Mouse (Mus musculus) T-helper 1 cell (primary cell): ENCODE results near the gene AC140267.1.

Experiments
- in situ Hi-C: fragments of 300-600 bp; cut with MboI, MseI; formaldehyde crosslinking; loops from one replicate; pipeline ENCODE4 v1.15.1; 2025; ENCODE audit warnings: high pct_unique_total_duplicates

Gene AC140267.1

DNA sequence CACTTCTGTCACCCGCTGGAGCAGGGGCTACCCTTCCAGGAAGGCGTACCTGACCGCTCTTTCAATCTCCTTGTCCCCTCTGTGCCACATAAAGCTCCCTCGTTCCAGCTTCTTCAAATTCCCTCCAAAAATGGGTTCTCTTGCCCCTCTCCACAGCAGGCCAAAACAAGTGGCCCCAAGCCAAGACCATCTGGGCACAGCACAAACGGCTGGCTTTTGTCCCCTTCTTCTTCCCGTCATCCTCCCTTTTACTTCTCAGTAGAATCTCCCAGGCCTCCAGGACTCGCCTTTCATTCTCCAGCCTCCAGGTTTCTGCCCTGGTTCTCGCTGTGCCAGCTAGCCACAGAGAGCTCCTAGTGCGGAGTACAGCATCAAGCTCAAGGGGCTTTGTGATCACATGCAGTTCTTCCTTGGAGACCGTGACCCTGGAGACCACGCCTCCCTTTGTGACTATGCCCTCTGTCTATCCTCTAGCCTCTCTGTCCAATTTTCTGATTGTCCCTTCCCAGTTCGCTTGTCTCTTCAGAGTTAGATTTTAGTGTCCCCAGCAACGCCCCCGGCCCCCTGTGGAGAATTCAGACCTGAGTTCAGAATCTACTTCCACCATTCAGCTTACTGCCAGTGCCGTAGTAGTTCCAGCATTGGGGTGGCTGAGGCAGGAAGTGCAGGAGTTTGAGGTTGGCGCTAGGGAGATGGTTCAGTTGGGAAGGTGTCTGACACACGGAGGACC lies 7.4 kb upstream of the AC140267.1 start:
- in situ Hi-C loops = loop anchor here (25.0 kb wide), 1 partner anchor 1184 kb away; the partner anchor contains the start of genes Dnajb7, St13 and Xpnpep3

DNA sequence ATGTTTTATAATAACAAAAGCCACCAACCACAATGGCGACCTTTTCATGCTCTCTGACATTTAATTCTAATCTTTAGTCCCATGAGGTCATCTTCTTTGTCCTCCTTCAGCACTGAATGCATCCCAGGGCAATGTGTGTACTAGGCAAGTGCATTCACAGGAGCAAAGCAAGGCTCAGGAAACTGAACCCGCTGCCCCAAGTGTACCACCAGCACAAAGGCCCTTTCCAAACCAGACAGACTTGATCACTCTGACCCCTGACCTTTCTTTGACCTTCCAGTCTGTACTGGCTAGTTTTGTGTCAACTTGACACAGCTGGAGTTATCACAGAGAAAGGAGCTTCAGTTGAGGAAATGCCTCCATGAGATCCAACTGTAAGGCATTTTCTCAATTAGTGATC lies 3.3 kb upstream of the AC140267.1 start:
- in situ Hi-C loops = loop anchor here (5.0 to 25.0 kb wide), 2 partner anchors 80 to 1180 kb away; partner anchors contain the start of genes Dnajb7, St13 and Xpnpep3

DNA sequence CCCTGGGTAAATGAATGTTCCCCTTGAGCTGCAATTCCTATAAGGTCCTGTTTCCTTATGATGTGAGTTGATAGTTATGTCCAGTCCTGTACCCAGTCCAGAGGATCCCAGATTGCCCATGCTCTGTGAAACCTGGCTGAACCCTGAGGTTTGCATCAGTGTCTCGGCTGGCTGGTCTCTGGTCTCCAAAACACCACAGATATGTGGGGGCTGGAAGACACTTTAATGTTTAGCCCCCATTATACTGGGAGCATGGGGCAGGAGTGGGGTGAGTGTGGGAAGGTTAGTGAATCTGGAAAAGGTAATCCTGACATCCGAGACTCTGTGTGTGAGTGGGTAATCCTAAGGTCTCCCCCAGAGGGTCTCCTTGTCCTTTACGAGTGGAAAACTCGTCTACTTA lies 2.6 kb upstream of the AC140267.1 start:
- in situ Hi-C loops = loop anchor here (5.0 to 25.0 kb wide), 2 partner anchors 81 to 1179 kb away; partner anchors contain the start of genes Dnajb7, St13 and Xpnpep3

DNA sequence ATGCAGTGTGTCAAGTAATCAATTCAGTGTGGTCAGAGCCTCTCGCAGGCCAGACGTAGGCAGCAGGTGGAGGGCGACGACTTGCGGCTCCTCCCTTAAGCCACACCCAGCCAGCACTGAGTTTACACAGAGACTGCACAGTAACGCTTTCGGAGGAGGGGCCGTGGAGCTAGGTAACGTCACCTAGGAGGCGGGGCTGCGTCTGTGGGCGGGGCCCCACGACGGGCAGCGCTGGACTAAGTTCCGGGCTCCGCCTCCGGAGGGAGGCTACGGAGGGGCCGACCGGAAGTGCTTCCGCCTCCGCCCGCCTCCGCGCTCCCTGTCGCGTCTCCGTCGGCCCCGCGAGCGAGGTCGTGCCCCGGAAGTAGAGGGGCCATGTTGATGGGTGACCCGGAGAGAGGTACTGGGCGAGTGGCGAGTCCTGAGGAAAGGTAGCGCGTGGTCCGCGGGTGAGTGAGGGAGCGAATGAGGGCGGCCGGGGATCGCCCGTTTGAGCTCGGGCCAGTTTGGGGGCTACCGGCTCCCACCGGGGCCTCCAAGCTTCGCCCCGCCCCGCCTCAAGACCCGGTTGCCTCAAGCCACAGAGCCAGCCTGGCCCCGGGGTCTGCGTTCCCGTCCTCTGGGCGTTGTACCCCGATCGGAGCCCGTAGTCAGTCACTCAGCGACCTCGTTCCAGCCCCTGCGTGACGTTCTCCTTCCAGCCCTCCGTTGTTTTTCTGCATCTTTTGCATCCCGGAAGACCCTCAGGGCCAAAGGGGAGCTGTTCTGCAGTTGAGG lies 1.7 kb upstream of the AC140267.1 start, which contains the start of gene Mief1:
Gene Mief1 (plus strand): TSS at position 286 of the 777 bp plus-strand sequence.
- in situ Hi-C loops = loop anchor here (5.0 to 25.0 kb wide), 2 partner anchors 82 to 1178 kb away; partner anchors contain the start of genes Dnajb7, St13 and Xpnpep3

DNA sequence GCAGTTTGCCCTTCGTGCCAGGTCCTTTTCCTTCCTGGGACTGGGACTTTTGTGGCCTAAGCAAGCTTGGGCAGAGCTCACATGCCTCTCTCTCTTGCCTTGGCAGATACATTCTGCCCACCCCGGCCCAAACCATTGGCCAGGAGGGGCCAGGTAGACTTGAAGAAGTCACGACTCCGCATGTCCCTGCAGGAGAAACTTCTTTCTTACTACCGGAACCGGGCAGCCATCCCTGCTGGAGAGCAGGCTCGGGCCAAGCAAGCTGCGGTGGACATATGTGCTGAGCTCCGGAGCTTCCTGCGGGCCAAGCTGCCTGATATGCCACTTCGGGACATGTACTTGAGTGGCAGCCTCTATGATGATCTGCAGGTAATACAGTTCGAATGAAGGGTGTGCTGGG lies 12.5 kb downstream of the AC140267.1 start:
- in situ Hi-C loops = loop anchor here (25.0 kb wide), 1 partner anchor 1164 kb away; the partner anchor contains the start of genes Dnajb7, St13 and Xpnpep3

DNA sequence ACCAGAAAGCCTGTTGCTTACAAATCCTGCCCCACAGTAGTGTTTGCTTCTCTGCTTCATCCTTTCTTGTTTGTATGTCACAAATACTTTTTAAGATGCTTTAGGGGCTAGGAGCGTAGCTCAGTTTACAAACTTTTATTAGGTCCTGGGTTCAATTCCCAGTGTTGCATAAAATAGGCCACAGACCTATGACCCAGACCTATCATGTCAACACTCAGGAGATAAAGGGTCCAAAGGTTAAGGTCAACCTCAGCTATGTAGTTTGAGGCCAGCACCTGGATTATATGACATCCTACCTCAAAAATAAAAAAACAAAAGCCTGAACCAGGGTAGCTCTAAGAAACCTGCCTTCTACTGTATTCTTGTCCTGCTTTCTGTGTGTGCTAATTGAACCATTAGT lies 13.0 kb downstream of the AC140267.1 start:
- in situ Hi-C loops = loop anchor here (25.0 kb wide), 1 partner anchor 1164 kb away; the partner anchor contains the start of genes Dnajb7, St13 and Xpnpep3

DNA sequence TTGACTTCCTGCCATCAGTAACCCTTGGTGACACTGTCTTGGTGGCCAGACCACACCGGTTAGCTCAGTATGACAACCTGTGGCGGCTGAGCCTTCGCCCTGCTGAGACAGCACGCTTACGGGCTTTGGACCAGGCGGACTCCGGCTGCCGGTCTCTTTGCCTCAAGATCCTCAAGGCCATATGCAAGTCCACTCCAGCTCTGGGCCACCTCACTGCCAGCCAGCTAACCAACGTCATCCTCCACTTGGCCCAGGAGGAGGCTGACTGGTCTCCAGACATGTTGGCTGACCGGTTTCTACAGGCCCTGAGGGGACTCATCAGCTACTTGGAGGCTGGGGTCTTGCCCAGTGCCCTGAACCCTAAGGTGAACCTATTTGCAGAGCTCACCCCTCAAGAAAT lies 14.0 kb downstream of the AC140267.1 start:
- in situ Hi-C loops = loop anchor here (25.0 kb wide), 1 partner anchor 1163 kb away; the partner anchor contains the start of genes Dnajb7, St13 and Xpnpep3

DNA sequence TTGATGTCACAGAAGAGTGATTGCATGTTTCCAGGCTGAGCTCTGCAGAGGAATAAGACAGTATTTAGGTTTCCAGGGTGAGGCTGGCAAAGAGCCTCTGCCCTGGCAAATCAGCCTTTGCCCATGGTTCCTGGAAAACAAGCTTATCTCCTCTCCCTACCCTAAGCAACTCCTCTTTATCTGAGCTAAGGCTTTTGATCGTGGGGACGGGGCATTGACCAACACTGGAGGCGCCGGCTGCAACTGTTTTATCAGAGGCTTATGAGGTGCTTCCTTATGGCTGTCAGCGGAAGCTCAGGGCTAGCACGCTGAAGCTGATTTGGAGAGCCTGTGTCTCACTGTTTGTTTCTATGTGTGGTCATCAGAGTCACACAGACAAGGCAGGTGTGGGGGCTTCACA lies 15.0 kb downstream of the AC140267.1 start:
- in situ Hi-C loops = no loop called here

DNA sequence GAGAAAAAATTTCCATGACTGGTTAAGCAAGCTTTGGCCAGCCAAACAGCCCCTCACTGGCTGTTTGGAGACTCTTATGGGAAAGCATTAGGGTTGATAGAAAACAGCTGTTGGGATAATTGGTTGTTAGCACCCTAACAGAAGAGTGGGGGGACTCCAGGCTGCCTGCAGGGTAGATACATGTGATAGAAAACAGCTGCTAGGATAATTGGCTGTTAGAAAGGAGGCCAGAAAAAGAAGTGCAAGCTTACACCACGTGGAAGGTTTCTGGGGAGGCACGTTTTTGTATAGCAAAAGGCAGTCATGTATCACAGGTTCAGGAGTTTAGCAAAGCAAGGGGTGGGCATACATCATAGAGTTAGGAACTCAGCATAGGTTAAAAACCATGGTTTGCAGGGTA lies 17.9 kb downstream of the AC140267.1 start:
- in situ Hi-C loops = no loop called here

DNA sequence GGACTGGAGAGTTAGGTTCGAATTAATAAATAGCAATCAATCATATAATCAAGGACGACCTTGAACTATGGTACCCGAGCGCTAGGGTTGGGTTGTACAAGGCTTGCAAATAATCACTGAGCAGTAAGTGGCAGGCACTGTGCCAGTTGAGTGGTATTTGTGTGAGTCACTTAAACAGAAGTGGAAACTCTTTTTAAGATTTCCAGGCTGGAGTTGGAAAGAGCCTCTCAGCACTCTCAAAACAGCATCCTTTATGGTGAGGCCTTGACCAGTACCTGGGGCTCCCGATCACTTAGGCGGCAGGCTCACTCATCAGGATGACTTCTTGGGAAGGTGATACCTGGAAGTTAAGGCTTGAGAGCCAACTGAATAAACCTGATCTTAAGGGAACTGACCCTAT lies 18.6 kb downstream of the AC140267.1 start:
- in situ Hi-C loops = no loop called here

DNA sequence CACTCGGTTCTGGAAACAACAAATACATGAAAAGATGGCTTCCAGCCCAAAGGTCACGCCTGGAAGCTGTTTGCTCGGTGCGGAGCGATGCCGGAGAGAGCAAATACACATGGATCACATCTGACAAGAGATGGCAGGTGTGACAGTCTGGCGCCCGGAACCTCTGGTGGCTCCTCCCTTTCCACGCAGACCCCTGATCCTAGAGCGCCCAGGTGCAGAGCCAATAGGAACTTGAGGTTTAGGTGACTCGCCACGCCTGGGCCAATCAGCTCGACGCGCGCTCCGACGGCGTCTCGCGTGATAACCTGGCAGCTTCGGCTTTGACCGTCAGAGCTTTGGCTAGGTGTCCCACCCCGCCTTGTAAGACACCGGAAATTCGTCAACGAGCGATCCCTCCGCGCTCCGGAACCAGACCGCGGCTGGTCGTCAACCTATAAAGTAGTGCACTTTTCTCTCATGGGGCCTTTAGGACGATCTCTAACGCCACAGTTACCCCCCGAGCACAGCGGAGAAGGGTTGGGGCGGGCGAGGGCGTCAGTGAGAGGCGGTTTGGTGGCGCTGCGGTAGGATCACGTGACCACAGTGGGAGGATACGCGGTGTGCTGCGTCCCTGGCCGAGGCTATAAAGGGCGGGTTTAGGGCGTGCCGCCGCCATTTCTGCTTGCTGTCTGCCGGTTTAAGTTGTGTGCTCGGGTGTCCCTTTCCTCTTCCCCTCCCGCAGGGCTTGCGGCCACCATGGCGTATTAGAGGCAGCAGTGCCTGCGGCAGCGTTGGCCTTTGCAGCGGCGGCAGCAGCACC lies 19.4 kb downstream of the AC140267.1 start, which contains the start of gene Atf4:
Gene Atf4 (plus strand): TSS at position 338 of the 799 bp plus-strand sequence.
- in situ Hi-C loops = no loop called here

DNA sequence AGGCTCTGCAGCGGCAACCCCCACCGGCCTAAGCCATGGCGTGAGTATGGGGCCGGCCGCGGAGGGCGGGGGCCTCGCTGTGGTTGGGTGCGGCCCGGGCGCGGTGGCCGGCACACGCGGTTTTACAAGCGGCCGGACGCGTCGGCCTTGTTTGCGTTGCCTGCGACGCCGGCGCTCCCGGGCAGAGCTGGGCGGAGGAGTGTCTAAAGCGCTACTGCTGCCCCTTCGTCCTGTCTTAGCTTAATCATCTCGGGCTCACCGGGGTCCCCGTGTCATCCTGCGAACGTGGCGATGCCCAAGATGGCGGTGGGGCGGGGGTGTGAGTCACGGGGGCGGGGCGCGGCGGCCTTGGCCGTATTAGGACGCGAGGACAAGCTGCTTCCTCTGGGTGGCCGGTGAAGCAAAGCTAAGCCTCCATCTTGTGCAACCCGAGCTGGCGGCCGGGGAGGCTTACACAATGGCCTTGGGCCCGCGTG lies 20.0 kb downstream of the AC140267.1 start:
- in situ Hi-C loops = no loop called here

DNA sequence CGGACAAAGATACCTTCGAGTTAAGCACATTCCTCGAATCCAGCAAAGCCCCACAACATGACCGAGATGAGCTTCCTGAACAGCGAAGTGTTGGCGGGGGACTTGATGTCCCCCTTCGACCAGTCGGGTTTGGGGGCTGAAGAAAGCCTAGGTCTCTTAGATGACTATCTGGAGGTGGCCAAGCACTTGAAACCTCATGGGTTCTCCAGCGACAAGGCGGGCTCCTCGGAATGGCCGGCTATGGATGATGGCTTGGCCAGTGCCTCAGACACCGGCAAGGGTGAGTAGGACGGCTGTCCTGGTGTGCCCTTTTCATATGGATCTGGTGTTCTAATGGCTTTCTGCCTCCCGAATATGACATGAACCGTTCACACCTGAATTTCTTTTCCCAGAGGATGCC lies 20.6 kb downstream of the AC140267.1 start:
- in situ Hi-C loops = no loop called here

DNA sequence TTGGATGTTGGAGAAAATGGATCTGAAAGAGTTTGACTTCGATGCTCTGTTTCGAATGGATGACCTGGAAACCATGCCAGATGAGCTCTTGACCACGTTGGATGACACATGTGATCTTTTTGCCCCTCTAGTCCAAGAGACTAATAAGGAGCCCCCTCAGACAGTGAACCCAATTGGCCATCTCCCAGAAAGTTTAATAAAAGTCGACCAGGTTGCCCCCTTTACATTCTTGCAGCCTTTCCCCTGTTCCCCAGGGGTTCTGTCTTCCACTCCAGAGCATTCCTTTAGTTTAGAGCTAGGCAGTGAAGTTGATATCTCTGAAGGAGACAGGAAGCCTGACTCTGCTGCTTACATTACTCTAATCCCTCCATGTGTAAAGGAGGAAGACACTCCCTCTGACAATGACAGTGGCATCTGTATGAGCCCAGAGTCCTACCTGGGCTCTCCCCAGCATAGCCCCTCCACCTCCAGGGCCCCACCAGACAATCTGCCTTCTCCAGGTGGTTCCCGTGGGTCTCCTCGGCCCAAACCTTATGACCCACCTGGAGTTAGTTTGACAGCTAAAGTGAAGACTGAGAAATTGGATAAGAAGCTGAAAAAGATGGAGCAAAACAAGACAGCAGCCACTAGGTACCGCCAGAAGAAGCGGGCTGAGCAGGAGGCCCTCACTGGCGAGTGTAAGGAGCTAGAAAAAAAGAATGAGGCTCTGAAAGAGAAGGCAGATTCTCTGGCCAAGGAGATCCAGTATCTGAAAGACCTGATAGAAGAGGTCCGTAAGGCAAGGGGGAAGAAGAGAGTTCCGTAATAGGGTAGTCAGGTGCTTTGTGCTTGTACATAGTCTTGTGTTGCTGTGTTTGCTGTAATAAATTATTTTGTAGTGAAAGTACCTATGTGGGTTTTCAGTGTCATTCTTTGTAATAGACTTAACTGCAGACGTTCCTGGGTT lies 21.3 kb downstream of the AC140267.1 start:
- in situ Hi-C loops = no loop called here

DNA sequence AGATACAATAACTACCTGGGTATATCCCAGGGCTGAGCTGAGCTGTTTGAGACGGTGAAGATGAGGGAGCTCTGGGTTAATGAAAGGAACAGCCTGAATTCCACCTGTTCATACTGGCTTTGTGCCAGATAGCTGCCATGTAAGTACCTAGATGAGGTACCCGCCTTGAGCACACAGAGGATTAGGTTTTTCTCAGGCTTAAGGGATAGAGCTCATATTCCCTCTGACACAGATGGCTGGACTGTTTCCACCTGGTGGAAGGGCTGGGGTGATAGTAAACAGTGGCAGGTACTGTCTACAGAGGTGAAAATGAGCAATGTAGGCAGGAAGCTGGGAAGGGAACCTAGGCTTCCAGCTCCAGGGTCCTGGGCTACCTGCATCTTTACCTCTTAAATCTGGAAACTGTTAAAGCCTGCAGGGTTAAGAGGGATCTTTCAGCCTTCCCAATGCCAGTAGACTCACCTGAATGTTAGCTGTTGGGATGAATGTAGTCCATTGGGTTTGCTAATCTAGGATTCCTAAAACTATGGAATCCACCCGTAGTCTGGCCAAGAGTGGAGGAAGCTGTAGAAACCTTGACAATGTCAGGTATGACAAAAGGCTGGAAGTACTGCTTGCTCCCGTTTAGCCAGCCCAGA lies 22.1 kb downstream of the AC140267.1 start:
- in situ Hi-C loops = no loop called here

DNA sequence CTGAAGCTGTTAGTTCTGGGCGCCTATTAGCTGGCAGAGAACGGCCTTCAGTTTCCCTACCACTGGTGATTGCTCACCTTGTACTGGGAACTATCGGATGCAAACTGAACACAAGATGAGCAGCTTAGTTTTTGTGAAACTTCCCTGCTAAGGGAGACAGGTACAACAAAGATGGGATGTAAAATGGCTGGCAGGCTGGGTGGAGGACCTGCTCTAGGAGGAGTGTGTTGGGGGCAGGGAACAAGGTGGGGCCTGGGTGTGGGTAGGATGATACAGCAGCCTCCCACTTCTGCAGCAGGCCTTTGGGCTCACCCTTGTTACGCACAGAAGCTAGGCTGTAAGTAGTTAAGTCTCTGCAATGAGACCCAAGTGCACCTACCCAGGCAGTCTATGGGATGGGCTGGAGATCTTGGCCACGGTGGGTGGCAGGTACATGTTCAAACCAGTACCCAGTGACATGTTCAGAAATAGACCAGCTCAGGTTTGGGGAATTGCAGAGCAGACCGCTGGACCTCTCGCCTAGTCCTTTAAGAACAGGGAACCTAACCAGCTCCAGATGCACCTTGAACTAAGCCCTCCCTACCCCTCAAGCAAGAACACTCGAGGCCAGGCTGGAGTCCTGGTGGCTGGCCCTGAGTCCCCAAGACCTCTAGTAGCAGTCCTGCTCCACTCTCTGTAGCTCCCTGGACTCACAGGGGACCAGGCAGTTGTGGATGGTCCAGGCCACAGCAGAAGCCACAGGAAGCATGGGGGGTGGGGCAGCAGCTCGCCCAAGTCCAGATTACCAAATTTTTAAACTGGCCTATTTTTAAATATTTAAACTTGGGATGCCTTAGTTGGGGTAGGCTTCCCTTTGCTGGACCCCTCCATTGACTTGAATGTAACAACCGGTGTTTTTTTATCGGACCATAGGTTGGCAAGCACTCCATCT lies 22.9 kb downstream of the AC140267.1 start:
- in situ Hi-C loops = no loop called here

DNA sequence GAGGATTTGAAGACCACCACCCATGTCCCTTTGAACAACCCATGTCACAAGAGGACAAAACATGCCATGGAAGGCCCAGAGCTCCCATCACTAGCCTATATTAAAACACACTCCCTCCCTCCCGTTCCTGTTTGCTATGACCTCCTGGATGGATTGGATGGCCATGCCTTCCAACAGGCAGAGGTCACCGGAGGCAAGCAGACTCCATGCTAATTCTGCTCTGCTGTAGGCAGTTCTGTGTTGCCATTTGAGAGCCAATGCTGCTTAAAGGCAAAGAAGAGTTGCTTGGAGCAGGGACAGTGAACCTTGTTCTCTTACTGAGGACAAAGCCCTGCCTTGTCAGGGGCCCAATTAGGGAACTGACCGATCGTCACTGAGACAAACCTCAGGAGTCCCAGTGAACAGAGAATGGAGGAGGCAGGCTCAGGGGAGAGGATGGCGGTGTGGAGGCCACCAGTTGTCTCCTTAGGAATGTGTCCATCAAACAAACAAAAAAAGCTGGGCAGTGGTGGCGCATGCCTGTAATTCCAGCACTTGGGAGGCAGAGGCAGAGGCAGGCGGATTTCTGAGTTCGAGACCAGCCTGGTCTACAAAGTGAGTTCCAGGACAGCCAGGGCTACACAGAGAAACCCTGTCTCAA lies 23.9 kb downstream of the AC140267.1 start:
- in situ Hi-C loops = no loop called here

DNA sequence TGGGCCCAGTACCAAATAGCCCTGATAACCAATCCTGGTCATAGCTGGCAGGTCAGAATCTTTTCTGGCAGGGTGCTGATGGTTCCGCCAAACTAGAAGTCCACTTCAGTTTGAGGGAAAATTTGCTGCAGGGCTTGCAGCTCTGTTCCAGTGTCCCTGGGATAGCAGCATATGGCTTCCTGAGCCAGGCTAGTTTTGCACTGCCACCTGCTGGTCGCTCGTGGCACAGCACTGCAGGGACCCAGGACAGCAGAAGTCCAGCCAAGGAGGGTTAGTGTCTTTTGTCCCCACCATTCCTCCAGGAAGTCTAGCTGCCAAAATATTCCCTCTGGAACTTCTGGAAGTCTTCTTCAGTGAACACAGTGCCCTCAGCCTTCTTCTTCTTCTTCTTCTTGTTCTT lies 25.0 kb downstream of the AC140267.1 start:
- in situ Hi-C loops = no loop called here
